Mouse (Mus musculus): ENCODE results near the gene Gm47955. TPM values are rescaled to one million over a fixed set of nuclear protein-coding genes. Genes with fewer than 3 reads are reported as not detected.

Gm47955 gene
- not detected in 2 replicates for polyA plus RNA-seq (2015; fragmentation: Nextera tagmentation; extraction: Ambion mirVana)

DNA sequence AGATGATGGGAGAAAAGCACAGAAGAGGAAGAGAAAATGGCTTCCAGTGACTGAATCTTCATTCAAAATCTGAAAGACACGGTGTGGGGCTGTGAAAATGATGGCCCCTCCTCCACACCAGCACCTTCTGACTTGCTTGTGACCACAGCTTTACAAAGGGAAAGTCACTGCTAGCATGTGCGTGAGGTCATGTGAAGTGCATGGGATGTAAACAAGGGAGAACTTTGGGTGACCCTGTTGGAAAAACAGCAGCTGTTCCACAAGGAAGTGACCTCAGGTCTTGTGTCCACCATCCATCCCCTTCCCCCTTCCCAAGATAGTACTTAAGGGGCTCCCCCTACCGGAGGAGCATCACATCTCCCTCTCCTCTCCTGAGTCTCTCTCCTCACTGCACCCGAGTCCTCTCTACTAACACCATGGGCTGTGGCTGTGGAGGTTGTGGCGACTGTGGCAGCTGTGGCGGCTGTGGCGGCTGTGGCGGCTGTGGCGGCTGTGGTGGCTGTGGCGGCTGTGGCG, at the start of gene Gm47955:
TSS of gene Gm47955 (plus strand) at position 417 of the 516 bp plus-strand sequence.

DNA sequence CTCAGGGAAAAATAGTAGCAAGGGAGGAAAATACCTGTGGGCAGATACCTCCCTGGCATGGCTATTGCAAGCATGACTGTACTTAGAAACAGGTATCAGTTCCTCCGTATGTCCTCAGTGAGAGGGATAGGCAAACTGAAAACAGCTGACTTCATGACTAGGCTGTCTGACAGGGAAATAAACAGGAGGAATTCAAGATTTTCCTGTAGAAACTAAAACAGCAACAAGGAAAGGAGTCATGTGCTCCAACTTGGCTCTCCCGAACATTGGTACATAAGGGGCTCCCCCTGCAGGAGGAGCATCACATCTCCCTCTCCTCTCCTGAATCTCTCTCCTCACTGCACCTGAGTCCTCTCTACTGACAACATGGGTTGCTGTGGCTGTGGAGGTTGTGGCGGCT, 47.1 kb upstream of the Gm47955 start, which contains the start of gene A030005L19Rik:
TSS of gene A030005L19Rik (plus strand) at position 301 of the 400 bp plus-strand sequence.

DNA sequence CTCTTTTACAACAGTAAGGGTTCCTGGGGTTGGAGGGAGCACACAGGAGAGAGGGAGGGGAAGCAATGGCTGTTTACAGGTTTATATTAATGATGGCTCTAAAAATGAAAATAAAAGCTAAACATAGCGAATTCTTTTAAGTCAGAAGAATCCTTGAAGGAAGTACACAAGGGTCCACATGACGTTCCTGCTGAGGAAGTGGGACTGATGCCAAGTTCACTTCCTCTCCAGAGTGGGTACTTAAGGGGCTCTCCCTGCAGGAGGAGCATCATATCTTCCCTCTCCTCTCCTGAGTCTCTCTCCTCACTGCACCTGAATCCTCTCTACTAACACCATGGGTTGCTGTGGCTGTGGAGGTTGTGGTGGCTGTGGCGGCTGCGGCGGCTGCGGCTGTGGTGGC, 35.4 kb upstream of the Gm47955 start, which contains the start of gene A030014E15Rik:
TSS of gene A030014E15Rik (plus strand) at position 268 of the 400 bp plus-strand sequence.

DNA sequence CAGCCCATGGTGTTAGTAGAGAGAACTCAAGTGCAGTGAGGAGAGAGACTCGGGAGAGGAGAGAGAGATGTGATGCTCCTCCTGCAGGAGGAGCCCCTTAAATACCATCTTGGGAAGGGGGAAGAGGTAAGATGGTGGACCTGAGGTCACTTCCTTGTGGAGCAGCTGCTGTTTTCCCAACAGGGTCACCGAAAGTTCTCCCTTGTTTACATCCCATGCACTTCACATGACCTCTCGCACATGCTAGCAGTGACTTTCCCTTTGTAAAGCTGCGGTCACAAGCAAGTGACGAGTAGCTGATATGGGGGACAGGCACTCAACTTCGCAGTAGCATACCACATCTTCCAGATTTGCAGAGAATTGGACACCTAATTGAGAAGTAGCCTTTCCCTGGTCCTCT, 28.8 kb upstream of the Gm47955 start, which contains the start of gene Gm6217:
TSS of gene Gm6217 (minus strand) at position 74 of the 400 bp plus-strand sequence.

DNA sequence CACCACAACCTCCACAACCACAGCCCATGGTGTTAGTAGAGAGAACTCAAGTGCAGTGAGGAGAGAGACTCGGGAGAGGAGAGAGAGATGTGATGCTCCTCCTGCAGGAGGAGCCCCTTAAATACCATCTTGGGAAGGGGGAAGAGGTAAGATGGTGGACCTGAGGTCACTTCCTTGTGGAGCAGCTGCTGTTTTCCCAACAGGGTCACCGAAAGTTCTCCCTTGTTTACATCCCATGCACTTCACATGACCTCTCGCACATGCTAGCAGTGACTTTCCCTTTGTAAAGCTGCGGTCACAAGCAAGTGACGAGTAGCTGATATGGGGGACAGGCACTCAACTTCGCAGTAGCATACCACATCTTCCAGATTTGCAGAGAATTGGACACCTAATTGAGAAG, 16.8 kb upstream of the Gm47955 start, which contains the start of gene A030003K21Rik:
TSS of gene A030003K21Rik (minus strand) at position 94 of the 400 bp plus-strand sequence.

DNA sequence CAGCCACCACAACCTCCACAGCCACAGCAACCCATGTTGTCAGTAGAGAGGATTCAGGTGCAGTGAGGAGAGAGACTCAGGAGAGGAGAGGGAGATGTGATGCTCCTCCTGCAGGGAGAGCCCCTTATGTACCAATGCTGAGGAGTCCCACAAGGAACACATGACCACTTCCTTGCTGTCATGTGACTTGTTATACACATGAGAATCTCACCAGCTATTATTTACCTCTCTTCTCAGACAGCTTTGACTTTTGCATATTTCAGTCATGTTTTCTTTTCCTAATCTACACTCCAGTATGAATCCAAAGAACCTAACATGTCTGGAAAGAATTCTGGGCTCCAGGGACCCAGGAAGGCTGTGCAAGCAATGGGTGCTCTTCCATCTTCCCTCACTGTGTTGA, 4.2 kb upstream of the Gm47955 start, which contains the start of gene Gm7544:
TSS of gene Gm7544 (minus strand) at position 101 of the 400 bp plus-strand sequence.

DNA sequence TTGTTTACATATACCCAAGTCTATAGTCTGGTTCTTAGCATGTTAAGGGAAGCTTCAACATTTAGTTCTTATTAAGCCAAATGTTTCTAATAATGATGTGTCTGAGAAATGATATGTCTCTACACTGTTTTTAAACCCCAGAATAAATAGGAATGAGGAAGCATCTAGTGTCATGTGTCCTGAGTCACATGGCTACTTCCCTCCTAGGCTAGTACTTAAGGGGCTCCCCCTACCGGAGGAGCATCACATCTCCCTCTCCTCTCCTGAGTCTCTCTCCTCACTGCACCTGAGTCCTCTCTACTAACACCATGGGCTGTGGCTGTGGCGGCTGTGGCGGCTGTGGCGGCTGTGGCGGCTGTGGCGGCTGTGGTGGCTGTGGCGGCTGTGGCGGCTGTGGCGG, 40.2 kb downstream of the Gm47955 start, which contains the start of gene Gm47959:
TSS of gene Gm47959 (plus strand) at position 243 of the 400 bp plus-strand sequence.

Other genes starting within 250 kb of the Gm47955 start
- gene Mff, start 235.4 kb upstream of the Gm47955 start, polyA plus RNA-seq (2015; fragmentation: Nextera tagmentation; extraction: Ambion mirVana), result 378 and 390 TPM in 2 replicates
- not detected in 2 replicates for gene Tm4sf20, start 191.8 kb upstream of the Gm47955 start, polyA plus RNA-seq (2015; fragmentation: Nextera tagmentation; extraction: Ambion mirVana)
- not detected in 2 replicates for gene Gm47791, start 189.0 kb upstream of the Gm47955 start, polyA plus RNA-seq (2015; fragmentation: Nextera tagmentation; extraction: Ambion mirVana)
- 22.7 and 23.4 TPM in 2 replicates for gene Agfg1, start 120.8 kb upstream of the Gm47955 start, polyA plus RNA-seq (2015; fragmentation: Nextera tagmentation; extraction: Ambion mirVana)
- gene A030005L19Rik, start 47.0 kb upstream of the Gm47955 start, polyA plus RNA-seq (2015; fragmentation: Nextera tagmentation; extraction: Ambion mirVana), result not detected in 2 replicates
- gene A030014E15Rik, start 35.4 kb upstream of the Gm47955 start, polyA plus RNA-seq (2015; fragmentation: Nextera tagmentation; extraction: Ambion mirVana), result not detected in 2 replicates
- gene Gm6217, start 28.9 kb upstream of the Gm47955 start, polyA plus RNA-seq (2015; fragmentation: Nextera tagmentation; extraction: Ambion mirVana), result not detected in 2 replicates
- not detected in 2 replicates for gene A030003K21Rik, start 16.9 kb upstream of the Gm47955 start, polyA plus RNA-seq (2015; fragmentation: Nextera tagmentation; extraction: Ambion mirVana)
- gene Gm7544, start 4.3 kb upstream of the Gm47955 start, polyA plus RNA-seq (2015; fragmentation: Nextera tagmentation; extraction: Ambion mirVana), result not detected in 2 replicates
- gene Gm47959, start 40.3 kb downstream of the Gm47955 start, polyA plus RNA-seq (2015; fragmentation: Nextera tagmentation; extraction: Ambion mirVana), result not detected in 2 replicates
- 1.3 TPM in 2 replicates for gene Slc19a3, start 78.2 kb downstream of the Gm47955 start, polyA plus RNA-seq (2015; fragmentation: Nextera tagmentation; extraction: Ambion mirVana)
- not detected in 2 replicates for gene Krtap28-10, start 82.2 kb downstream of the Gm47955 start, polyA plus RNA-seq (2015; fragmentation: Nextera tagmentation; extraction: Ambion mirVana)
- gene Gm47969, start 84.6 kb downstream of the Gm47955 start, polyA plus RNA-seq (2015; fragmentation: Nextera tagmentation; extraction: Ambion mirVana), result not detected in 2 replicates
- gene A030005K14Rik, start 99.1 kb downstream of the Gm47955 start, polyA plus RNA-seq (2015; fragmentation: Nextera tagmentation; extraction: Ambion mirVana), result not detected in 2 replicates
- gene Krtap28-13, start 100.6 kb downstream of the Gm47955 start, polyA plus RNA-seq (2015; fragmentation: Nextera tagmentation; extraction: Ambion mirVana), result not detected in 2 replicates
- gene Ccl20, start 156.5 kb downstream of the Gm47955 start, polyA plus RNA-seq (2015; fragmentation: Nextera tagmentation; extraction: Ambion mirVana), result not detected in 2 replicates
- gene Daw1, start 199.5 kb downstream of the Gm47955 start, polyA plus RNA-seq (2015; fragmentation: Nextera tagmentation; extraction: Ambion mirVana), result 1.6 and 1.7 TPM in 2 replicates

All from neural tube, postnatal 0 days (tissue).